Mouse (Mus musculus): Measurements from ENCODE around the gene Gcsh.
A peak's percentile ranks its signal among the peaks of the same experiment; 100 is the strongest.

Gene Gcsh

GRCm38 (mm10) chr8:116993095-116993867 lies at the start of gene Gcsh:
Gcsh (minus strand) TSS chr8:116993537.
- peak; percentile 100 for DNase-seq

DNA sequence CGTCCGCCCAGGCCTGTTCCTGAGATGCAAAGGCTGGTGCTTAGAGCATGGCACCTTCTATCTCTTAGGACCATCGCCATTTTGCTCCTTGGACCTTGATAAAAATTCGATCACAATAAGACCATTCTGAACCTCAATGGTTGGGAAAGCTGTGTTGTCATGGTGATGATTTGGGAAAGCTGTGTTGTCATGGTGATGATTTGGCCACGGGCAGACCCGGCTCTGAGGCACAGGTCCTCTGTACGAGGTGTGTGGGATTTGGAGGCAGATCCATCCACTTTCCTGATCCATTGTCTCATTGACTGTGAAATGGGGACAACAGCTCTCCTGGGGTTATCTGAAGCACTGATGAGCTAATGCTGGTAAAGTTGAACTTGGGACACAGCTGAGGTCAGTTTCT lies 46.5 kb upstream of the Gcsh start:
- DNase-seq = no peak

GRCm38 (mm10) chr8:117037374-117037935 lies 44.1 kb upstream of the Gcsh start:
- no peak for DNase-seq

DNA sequence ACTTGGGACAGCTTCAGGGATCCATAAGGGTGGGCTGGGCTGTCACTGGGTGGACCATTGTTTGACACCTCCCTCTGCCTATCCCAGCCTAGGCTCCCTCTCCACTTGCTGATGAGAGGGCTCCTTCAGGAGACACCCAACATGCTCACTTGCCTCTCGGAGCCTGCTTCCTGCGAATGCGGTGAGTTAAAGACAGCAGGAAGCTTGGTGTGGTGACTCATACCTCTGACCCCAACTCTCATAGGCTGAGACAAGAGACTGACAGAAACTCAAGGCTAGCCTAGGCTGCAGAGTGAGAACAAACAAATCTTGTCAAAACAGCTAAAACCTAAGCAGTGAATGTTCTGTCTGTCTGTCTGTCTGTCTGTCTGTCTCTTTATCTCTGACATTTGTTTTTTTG lies 40.1 kb upstream of the Gcsh start:
- DNase-seq = no peak

DNA sequence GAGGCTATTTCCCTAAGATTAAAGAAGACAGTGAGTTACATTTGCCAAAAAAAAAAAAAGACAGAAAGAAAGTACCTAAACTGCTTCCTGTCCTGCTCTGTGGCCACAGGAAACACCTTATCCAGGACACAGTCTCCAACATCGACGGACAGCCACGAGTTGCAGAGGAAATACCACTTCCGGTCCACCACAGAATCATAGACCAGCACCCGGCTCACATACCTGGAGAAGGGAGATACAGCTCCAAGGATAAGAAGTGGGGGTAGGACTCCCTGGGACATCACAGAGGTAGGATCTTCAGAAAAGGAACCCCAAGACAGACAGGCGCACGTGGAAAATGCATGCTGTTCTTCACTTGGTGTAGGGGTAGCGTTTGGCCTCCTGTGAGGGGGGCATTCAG lies 39.3 kb upstream of the Gcsh start:
- DNase-seq = no peak

DNA sequence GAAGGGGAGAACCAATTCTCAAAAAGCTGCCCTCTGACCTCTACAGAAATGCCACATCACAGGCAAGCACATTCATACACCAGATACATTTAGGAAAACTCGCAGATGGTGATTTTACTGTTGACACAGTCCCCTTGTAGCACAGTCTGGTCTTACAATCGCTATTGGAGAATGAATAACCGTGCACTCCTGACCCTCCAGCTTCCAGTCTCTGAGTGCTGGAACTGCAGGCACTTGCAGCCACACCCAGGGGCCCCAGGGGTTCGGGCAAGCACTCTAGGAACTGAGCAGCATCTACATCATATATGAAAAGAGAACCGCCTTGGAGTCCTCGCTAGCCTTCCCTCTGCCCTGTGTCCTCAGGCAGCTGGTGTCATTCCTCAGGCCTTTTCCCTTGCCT lies 38.1 kb upstream of the Gcsh start:
- DNase-seq = no peak

- DNase-seq = no peak
These were observed 35.3 kb upstream of the Gcsh start for GRCm38 (mm10) chr8:117028686-117029085.

DNA sequence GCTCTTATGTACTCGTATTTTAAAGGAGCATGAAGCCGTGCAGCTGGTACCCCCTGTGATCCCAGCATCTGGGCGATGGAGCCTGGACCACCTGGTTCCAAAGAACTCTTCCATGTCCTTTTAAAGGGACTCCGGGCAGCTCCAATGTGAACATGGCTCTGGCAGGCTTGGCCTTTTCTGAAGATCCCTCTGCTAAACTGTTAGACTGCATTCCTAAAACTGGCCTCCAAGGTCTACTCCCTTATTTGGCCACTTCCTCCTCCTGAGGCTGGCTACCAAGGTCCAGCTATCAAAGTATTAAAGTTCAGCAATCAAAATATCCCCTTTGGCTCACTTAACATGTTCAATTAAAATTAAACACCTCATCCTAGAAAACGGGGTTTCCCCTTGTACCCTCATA lies 34.3 kb upstream of the Gcsh start:
- no peak for DNase-seq

- DNase-seq = peak; percentile 12
These were observed 29.1 kb upstream of the Gcsh start for GRCm38 (mm10) chr8:117022297-117022993.

DNA sequence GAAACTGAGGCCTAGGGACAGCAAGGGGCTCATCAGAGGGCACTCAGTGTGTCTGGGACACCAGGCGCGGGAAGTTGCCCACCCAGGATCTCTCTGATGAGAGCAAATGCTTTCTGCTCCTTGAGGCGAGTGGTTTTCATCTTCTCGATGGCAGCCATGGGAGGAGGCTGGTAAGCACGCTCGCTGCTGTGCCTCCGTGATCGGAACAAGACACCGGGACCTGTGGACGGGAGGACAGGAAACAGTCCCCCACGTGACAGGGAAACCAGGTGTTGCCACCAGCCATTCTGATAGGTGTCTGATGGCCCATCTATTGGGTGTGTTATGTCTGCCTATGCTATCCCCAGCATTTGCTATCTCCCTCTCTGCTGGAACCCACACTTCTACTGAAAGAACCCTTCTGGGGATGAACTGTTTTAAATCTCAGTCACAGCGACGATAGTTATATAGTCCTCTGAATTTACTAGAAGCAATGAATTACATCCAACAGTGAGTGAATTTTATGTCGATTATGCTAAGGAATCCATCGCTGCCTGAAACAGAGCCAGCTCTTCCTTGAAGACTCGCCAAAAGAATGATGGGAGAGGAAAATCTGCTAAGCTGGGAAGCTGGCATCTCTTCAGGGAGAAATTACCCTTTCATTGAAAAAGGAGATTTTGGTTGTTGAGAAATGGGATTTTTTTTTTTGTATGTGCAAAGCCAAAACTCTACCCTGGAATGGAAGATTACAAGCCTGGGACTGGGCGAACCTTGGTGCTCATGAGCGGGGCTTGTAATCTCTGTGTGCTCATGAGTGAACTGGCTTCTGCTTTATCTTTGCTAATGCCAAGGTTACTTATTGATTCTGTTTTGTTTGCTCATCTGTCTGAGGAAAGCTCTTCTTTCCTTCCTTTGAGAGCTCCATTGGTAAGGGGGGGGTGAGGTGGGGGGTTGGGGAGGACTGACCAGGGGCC lies 26.3 kb upstream of the Gcsh start:
- DNase-seq = no peak

DNA sequence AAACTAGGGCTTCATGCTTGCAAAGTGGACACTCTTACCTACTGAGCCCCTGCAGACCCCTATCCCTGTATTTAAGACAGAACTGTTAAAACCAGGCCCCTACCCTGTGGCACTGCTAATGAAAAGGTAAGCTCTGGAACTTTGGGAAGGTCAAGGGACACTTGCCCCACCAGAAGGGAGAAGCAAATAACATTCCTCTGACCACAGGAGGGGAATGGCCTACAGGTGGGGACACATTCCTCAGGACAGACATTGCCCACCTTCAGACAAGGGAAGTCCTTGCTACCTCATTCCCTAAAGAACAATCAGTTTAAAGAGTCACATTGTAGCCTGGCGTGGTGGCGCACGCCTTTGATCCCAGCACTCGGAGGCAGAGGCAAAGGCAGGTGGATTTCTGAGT lies 24.6 kb upstream of the Gcsh start:
- DNase-seq = no peak

DNA sequence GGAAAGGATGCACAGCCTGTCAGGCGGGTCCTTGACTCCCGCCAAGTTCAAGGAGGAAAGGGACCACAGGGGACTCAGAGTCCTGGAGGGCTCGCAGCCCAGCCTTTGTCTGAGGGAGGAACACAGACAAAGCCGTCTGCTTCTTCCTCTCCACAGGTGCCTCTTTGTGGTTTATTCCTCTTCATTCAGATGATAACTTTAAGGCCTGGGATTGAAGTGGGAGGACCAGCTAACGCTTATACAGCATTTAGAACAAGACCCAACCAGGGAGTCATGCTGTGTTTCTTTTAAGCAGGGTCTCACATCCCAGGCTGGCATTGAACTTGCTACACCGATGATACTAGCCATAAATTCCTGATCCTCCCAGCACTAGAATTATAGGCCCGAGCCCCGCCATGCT lies 23.7 kb upstream of the Gcsh start:
- DNase-seq = no peak

DNA sequence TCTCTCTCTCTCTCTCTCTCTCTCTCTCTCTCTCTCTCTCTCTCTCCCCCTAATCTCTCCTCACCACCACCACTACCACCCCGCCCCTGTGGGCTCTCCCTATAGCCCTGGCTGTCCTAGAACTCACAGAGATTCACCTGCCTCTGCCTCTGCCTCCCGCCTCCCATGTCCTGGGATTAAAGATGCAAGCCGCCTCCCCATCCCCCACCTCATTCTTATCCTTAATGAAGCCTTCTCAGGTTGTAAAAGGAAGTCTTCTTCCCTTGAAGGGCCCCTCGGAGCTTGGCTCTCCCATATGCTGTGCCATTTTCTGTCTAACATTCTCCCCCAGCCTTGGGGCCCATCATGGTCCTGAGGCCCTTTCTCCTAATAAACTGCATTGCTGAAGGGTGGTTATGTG lies 22.3 kb upstream of the Gcsh start:
- no peak for DNase-seq

- no peak for DNase-seq
These were observed 18.0 kb upstream of the Gcsh start for GRCm38 (mm10) chr8:117011366-117011765.

DNA sequence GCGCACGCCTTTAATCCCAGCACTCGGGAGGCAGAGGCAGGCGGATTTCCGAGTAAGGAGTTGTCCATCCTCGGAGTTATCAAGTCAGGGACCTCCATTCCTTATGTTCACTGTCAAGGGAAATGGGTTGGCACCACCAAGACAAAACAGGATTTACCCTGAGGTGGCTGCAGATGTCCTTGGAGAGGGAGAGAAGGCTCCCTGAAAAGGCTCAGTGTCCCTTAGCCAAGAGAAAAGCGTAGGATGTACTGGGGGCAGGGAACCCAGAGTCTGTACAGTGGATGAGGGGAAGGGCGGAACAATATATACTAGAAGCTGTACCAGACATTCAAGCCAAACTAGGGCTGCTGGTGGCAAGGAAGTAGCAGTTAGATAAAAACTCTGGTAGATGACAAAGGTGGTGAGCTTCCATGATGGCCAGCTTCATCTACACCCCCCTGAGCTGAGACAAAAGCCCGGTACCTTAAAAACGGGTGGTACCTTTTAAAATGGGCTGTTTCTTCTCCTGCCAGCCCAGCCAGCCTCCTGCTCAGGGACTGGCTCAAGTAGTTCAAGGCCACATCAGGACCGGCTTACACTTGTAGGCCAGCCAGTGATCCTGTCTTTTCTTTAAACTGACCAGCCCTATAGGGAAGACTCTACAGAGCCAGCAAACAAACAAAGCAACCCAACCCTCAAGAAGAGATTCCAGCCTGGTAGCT lies 829 bp upstream of the Gcsh start:
- DNase-seq = no peak

DNA sequence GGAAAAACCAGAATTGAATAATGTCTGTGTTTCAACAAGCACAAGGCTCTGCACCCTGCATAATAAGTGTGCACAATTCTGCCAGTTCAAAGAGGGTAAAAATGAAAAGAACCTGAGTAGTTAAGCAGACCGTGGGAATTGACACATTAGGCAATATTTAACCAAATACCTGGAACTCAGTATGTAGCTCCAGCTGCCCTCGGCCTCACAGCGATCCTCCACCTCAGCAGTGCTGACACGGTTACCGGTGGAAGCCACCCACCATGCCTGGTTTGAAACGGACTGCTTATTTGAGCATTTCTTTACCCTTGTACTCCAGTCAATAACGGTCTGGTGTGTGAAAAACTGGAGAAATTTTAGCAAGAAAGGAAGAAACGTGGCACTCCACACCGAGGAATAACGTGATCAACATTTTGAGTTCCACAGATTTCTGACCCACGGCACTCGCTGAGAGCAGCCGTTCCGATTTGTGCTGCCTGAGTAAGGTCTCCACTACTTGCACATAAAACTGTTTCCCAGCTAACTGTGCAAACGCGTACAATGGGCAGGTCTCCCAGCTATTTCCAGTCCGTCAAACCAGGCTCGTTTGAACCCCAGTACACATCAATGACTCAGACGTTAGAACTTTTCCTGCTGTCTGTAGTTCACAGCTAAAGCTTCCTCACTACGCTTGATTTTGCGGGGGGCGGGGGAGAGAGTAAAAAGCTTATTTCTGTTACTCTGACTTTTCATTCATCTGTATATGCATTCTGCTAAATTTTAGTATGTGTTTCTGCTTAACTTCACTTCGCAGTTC lies 963 bp downstream of the Gcsh start:
- no peak for DNase-seq

DNA sequence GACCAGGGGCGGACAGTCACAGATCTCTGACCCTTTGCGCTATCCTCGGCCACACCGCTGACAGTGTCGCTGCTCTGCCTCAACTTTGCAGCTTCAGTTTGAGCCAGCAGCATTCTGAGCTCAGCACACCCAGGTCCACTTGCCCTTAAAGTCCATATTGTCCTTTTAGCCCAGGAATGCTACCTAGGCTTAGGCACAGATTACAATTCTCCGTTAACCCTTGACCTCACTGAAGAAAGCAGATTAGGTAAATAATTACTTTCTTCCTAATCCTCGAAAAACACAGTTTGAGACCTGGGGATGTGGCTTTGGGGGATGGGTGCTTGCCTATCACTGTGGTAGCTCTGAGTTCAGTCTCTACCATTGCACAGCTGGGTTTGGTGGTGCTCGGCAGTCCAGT lies 2.1 kb downstream of the Gcsh start:
- DNase-seq = no peak

- no peak for DNase-seq
These were observed 3.5 kb downstream of the Gcsh start for GRCm38 (mm10) chr8:116989842-116990241.

GRCm38 (mm10) chr8:116980117-116980516 lies 13.2 kb downstream of the Gcsh start:
- peak; percentile 85 for DNase-seq

- peak; percentile 99 for DNase-seq
These were observed 14.6 kb downstream of the Gcsh start, which contains the start of gene 1700030J22Rik for GRCm38 (mm10) chr8:116978631-116979256. 1700030J22Rik (minus strand) TSS chr8:116978959.

GRCm38 (mm10) chr8:116978052-116978451 lies 15.3 kb downstream of the Gcsh start:
- no peak for DNase-seq

Measured in lung, postnatal 36 days (tissue).